Mouse (Mus musculus) liver, embryonic 12.5 days (tissue): ENCODE measurements around the gene Tmem179. TPM values are rescaled to one million over a fixed set of nuclear protein-coding genes. Genes with fewer than 3 reads are reported as not detected.

ENCODE experiments used
- ATAC-seq: fragments of 200-750 bp; cut with Nextera tagmentation; 2 replicates; pipeline ENCODE4 v1.8.0; 2017; ENCODE audit warnings: moderate number of reproducible peaks, mild to moderate bottlenecking, moderate library complexity
- H3K27ac ChIP-seq: fragments of 300-500 bp; sonication (generic); 2 replicates; pipeline ENCODE4 v1.5.1; 2016; ENCODE audit warnings: mild to moderate bottlenecking
- H3K27me3 ChIP-seq: fragments of 300-500 bp; sonication (generic); replicated peaks from 2 replicates; pipeline ENCODE4 v1.6.1; 2016; ENCODE audit warnings: mild to moderate bottlenecking, moderate library complexity
- H3K36me3 ChIP-seq: fragments of 300-500 bp; sonication (generic); 2 replicates; pipeline ENCODE4 v1.6.1; 2016; ENCODE audit warnings: mild to moderate bottlenecking, moderate library complexity
- H3K4me1 ChIP-seq: fragments of 300-500 bp; sonication (generic); 2 replicates; pipeline ENCODE4 v1.6.1; 2016
- H3K4me2 ChIP-seq: fragments of 300-500 bp; sonication (generic); 2 replicates; pipeline ENCODE4 v1.6.1; 2016; ENCODE audit warnings: mild to moderate bottlenecking, moderate library complexity
- H3K4me3 ChIP-seq: fragments of 300-500 bp; sonication (generic); 2 replicates; pipeline ENCODE4 v1.5.1; 2016; ENCODE audit warnings: mild to moderate bottlenecking, moderate library complexity
- H3K9ac ChIP-seq: fragments of 300-500 bp; sonication (generic); 2 replicates; pipeline ENCODE4 v1.6.1; 2016; ENCODE audit warnings: mild to moderate bottlenecking, moderate library complexity
- H3K9me3 ChIP-seq: fragments of 300-500 bp; sonication (generic); replicated peaks from 2 replicates; pipeline ENCODE4 v1.6.1; 2016; ENCODE audit warnings: mild to moderate bottlenecking, moderate library complexity
- WGBS: fragments of 180-500 bp; shearing (Covaris S2); methylation state at CpG from one replicate; pipeline ENCODE4 v1.1.7; 2016; ENCODE audit not compliant: insufficient replicate concordance; 5-methylcytosine and 5-hydroxymethylcytosine counted together
- polyA plus RNA-seq: library from polyadenylated mRNA; unstranded; fragments of >200 nt; fragmentation: Nextera tagmentation; extraction: Ambion mirVana; gene quantifications from 2 replicates; pipeline ENCODE4 v1.2.1, GENCODE M21; 2016

The Tmem179 gene
- polyA plus RNA-seq, 1 experiment from 2014 or later: 0.38 TPM

DNA sequence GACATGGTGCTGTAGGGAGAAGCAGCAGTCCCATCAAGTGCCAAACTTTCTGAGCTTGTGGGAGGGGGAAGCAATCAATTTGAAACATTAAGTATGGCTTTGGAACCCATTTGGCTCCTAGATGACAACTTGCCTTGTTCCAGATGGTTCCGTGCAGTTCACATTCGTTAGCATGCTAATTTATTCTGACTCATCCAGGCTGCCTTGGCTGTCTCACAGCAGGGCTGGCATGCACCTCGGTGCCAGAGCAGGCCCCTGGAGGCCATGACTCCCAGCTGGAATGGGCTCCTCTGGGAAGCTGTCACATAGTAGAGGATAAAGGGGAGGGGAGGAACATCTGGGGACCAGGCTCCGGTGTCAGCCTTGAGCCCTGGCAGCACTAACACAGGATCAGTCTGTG lies 58.7 kb downstream of the Tmem179 start:
- H3K4me3 ChIP-seq: no peak overlapping the region
- no peak for ATAC-seq
- H3K27me3 ChIP-seq: no peaks in the 10 kb centered on the region
- no peak overlapping the region for H3K4me2 ChIP-seq
- no peaks in the 10 kb centered on the region for H3K36me3 ChIP-seq
- H3K9ac ChIP-seq: no peak overlapping the region
- H3K27ac ChIP-seq: no peak overlapping the region
- no peaks in the 10 kb centered on the region for H3K4me1 ChIP-seq
- WGBS: 59% methylated on average over 4 of the region's 4 CpGs
- H3K9me3 ChIP-seq: no peaks in the 10 kb centered on the region

DNA sequence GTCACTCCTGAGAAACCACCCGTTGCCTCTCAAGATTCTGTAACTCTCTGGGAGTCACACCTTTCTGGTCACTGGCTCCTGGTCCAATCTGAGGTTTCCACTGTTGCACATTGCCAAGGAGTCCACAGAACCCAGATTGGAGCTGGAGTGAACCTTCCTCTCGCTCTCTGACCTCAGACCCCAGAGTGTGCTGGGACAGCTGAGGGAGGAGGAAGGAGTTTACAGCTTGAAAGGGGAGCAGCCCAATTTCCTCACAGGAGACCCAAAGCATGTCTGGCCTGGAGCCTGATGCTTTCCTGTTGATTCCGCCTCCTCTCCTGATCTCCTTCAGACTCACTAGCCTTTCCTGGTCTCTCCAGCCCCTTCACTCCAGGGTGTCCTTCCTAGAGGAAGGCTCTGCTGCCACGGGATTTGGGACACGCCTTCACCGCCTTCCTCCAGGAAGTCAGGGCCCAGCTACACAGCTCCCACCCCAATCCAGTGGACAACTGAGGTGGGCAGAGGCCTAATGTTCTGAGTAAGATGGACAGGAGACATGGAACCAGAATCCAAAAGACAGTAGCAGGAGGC lies 60.3 kb downstream of the Tmem179 start:
- Histone ChIP-seq H3K27me3 (no peaks in the 10 kb centered on the region), H3K4me3 (no peak overlapping the region), H3K27ac (no peak overlapping the region), H3K4me2 (no peak overlapping the region), H3K9me3 (no peaks in the 10 kb centered on the region), H3K36me3 (no peaks in the 10 kb centered on the region), H3K9ac (no peak overlapping the region), H3K4me1 (no peaks in the 10 kb centered on the region)
- ATAC-seq: no peak
- 58% methylated on average over 6 of the region's 6 CpGs for WGBS

DNA sequence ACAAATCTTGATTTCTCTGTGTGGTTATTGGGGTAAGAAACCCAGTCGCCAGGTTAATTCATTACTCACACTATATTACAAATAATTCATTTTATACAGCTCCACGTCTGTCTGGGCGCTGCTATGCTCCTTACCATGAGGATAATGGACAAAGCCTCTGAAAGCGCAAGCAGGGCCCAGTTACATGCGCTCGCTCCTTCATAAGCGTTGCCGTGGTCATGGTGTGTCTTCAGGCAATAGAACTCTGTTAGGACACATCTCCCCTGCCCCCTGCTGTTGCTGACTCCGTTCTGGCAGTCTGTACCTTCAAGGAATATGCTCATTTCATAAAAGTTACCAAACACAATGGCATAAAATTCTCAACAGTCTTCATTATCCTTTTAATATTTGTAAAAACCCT lies 64.7 kb downstream of the Tmem179 start:
- WGBS: 77% methylated on average over 9 of the region's 9 CpGs
- no peak for ATAC-seq
- Histone ChIP-seq H3K27me3 (no peaks in the 10 kb centered on the region), H3K36me3 (no peaks in the 10 kb centered on the region), H3K4me2 (no peak overlapping the region), H3K27ac (no peak overlapping the region), H3K9ac (no peak overlapping the region), H3K4me1 (no peaks in the 10 kb centered on the region), H3K4me3 (no peak overlapping the region), H3K9me3 (0 out of 2 replicates have a peak, but pooled peaks cover 3% of the 10 kb centered on the region)

DNA sequence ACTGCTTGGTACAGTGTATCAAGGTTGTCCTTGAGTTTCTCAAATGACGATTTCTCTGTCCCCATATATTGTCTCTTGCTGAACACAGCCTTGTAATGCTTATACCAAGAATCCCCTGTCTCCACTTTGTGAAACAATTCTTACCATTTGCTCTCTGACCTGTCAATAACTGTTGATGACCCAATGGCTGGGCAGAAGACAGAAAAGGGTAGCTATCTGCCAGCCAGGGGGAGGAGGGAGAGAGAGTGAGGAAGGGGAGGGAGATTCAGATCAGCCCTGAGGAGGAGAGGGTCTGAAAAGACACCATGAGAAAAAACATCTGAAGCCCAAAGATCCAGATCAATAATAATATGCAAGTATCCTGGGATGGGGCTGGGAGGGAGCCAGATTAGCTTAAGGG lies 65.2 kb downstream of the Tmem179 start:
- Histone ChIP-seq H3K4me2 (no peak overlapping the region), H3K4me3 (no peak overlapping the region), H3K9me3 (0 out of 2 replicates have a peak, but pooled peaks cover 3% of the 10 kb centered on the region), H3K36me3 (no peaks in the 10 kb centered on the region), H3K27me3 (no peaks in the 10 kb centered on the region), H3K9ac (no peak overlapping the region), H3K4me1 (no peaks in the 10 kb centered on the region), H3K27ac (no peak overlapping the region)
- ATAC-seq: no peak
- WGBS: 56% methylated on average over 1 of the region's 1 CpGs

DNA sequence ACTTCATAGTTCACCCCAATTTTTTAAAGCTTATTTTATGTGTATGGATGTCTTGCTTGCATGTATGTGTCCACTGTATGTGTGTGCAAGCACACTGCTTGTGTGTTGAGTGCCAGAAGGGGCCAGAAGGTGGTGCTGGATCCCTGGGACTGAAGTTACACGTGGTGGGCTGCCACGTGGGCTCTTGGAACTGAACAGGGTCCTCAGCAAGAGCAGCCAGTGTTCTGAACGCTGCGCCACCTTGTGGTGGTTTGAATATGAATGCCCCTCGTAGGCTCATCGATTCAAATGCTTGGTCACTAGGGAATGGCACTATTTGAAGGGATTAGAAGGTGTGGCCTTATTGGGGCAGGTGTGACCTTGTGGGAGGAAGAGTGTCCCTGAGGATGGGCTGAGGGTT lies 65.7 kb downstream of the Tmem179 start:
- no peaks in the 10 kb centered on the region for H3K27me3 ChIP-seq
- 23% methylated on average over 6 of the region's 6 CpGs for WGBS
- H3K9me3 ChIP-seq: 0 out of 2 replicates have a peak, but pooled peaks cover 3% of the 10 kb centered on the region
- no peak overlapping the region for H3K4me2 ChIP-seq
- H3K4me3 ChIP-seq: no peak overlapping the region
- no peak overlapping the region for H3K27ac ChIP-seq
- H3K9ac ChIP-seq: no peak overlapping the region
- no peaks in the 10 kb centered on the region for H3K36me3 ChIP-seq
- no peaks in the 10 kb centered on the region for H3K4me1 ChIP-seq
- ATAC-seq: no peak

Other genes starting within 250 kb of the Tmem179 start
- gene A530016L24Rik, start 27.3 kb downstream of the Tmem179 start, polyA plus RNA-seq: not detected in 2 replicates
- 2.2 and 2.7 TPM in 2 replicates for gene Inf2, start 72.0 kb upstream of the Tmem179 start, polyA plus RNA-seq
- 5.2 and 5.6 TPM in 2 replicates for gene Adssl1, start 103.3 kb upstream of the Tmem179 start, polyA plus RNA-seq
- 126 and 137 TPM in 2 replicates for gene Siva1, start 127.9 kb upstream of the Tmem179 start, polyA plus RNA-seq
- gene Akt1, start 158.1 kb upstream of the Tmem179 start, polyA plus RNA-seq: 76.6 and 81.8 TPM in 2 replicates
- 1.0 and 1.2 TPM in 2 replicates for gene Zbtb42, start 162.1 kb upstream of the Tmem179 start, polyA plus RNA-seq
- 5.0 and 5.2 TPM in 2 replicates for gene Cep170b, start 203.7 kb upstream of the Tmem179 start, polyA plus RNA-seq
- gene Pld4, start 243.9 kb upstream of the Tmem179 start, polyA plus RNA-seq: 7.9 and 8.0 TPM in 2 replicates